ENCODE assay signal across 8 mouse cellular contexts in genomic region chr7:16051883-16052595, GRCm38 (mm10). TPM values are rescaled to one million over a fixed set of nuclear protein-coding genes. Genes with fewer than 3 reads are reported as not detected.
A peak's percentile ranks its signal among the peaks of the same experiment; 100 is the strongest.
DNase-seq lines count a peak whose midpoint lies in the region; ATAC-seq and TF ChIP-seq lines count a peak whose summit lies in the region.

No protein-coding gene starts in this region.

- WGBS in hindbrain, embryonic 15.5 days = 7% methylated on average over 19 of the region's 19 CpGs

- H3K4me3 ChIP-seq in hindbrain, embryonic 15.5 days = peak overlapping the region; percentile 44
- H3K4me3 ChIP-seq in left cerebral cortex, adult 2 months = peak overlapping the region; percentile 51

- peak overlapping the region; percentile 59 for H3K4me2 ChIP-seq in hindbrain, embryonic 15.5 days

- H3K36me3 ChIP-seq in hindbrain, embryonic 15.5 days = no peaks in the 10 kb centered on the region

- no peaks in the 10 kb centered on the region for H3K27me3 ChIP-seq in hindbrain, embryonic 15.5 days

- no peak for ATAC-seq in hindbrain, embryonic 15.5 days (ENCODE audit: low FRiP score, low read depth)
- ATAC-seq in megakaryocyte, adult 5-6 weeks (ENCODE audit: poor library complexity, severe bottlenecking) = peak; percentile 36

- peak; percentile 82 for DNase-seq in T-cell, adult 2 months (ENCODE audit: low spot score)
- DNase-seq in cerebellum, postnatal 25 days = peak; percentile 83 to 87
- peak; percentile 75 to 80 for DNase-seq in frontal cortex, postnatal 36 days (ENCODE audit: low spot score in 2 of 2)
- DNase-seq in left cerebral cortex, adult 2 months (ENCODE audit: extremely low spot score in 1 of 2, low spot score in 2 of 2) = peak; percentile 75 to 77
- peak; percentile 85 for DNase-seq in right cerebral cortex, adult 2 months (ENCODE audit: low spot score in 2 of 2)
- DNase-seq in urinary bladder, postnatal 25 days (ENCODE audit: low spot score) = peak; percentile 73

- H3K27ac ChIP-seq in hindbrain, embryonic 15.5 days (replicated peaks) = peak overlapping the region; percentile 75
- peak overlapping the region; percentile 48 for H3K27ac ChIP-seq in left cerebral cortex, adult 2 months

- H3K9ac ChIP-seq in hindbrain, embryonic 15.5 days = peak overlapping the region; percentile 37

- no peaks in the 10 kb centered on the region for H3K9me3 ChIP-seq in hindbrain, embryonic 15.5 days

- TF ChIP-seq CTCF in left cerebral cortex, adult 2 months (IDR thresholded peaks at IDR 0.05) = peak; percentile 93

- H3K4me1 ChIP-seq in hindbrain, embryonic 15.5 days (replicated peaks) = peaks cover 31% of the 10 kb centered on the region

- intact Hi-C loops in left cerebral cortex, adult 2 months (cut with DNase I) = loop anchor here (1.0 kb wide), 1 partner anchor 69 kb away; no protein-coding TSS in a partner anchor

RNA-seq across cellular contexts. Expression of gene Bicra, which starts 4.3 kb away (rescaled TPM):
- polyA plus RNA-seq in hindbrain, embryonic 15.5 days (2015; fragmentation: Nextera tagmentation; extraction: Ambion mirVana) = 7.5 and 8.7 TPM in 2 replicates
- 10 to 100 TPM; 14.5 to 15.4 TPM for total RNA-seq in left cerebral cortex, adult 2 months (2021)
- total RNA-seq in megakaryocyte, adult 5-6 weeks (2015) = 19.5 and 28.6 TPM in 2 replicates
- total RNA-seq in megakaryocyte, adult 5-6 weeks (2017) = 1.9 and 2.8 TPM in 2 replicates

RNA-seq across cellular contexts. Expression of gene Zfp541, which starts 9.6 kb away (rescaled TPM):
- 0.06 and 0.26 TPM in 2 replicates for polyA plus RNA-seq in hindbrain, embryonic 15.5 days (2015; fragmentation: Nextera tagmentation; extraction: Ambion mirVana)
- under 1 TPM; 0.77 to 0.97 TPM for total RNA-seq in left cerebral cortex, adult 2 months (2021)
- total RNA-seq in megakaryocyte, adult 5-6 weeks (2015) = 0.16 and 0.27 TPM in 2 replicates
- 0.53 TPM in 1 of 2 replicates, not detected in the other for total RNA-seq in megakaryocyte, adult 5-6 weeks (2017)

RNA-seq across cellular contexts. Expression of gene Napa, which starts 46.2 kb away (rescaled TPM):
- polyA plus RNA-seq in hindbrain, embryonic 15.5 days (2015; fragmentation: Nextera tagmentation; extraction: Ambion mirVana) = 218 and 239 TPM in 2 replicates
- total RNA-seq in left cerebral cortex, adult 2 months (2021) = 100 to 1,000 TPM; 269 to 280 TPM
- 62.0 and 65.7 TPM in 2 replicates for total RNA-seq in megakaryocyte, adult 5-6 weeks (2015)
- total RNA-seq in megakaryocyte, adult 5-6 weeks (2017) = 39.8 and 39.9 TPM in 2 replicates

Comparison
In these comparisons a context has a peak if more than half of its experiments do, and no peak if none do; other contexts are left out.
1. RNA of gene Napa, which starts 46.2 kb away (total RNA-seq): 269 to 280 TPM in left cerebral cortex, adult 2 months; 39.8 to 65.7 TPM in megakaryocyte, adult 5-6 weeks; every median in the first group is over 4 times any median in the second.
2. Peak in every context shown above with its lines, with median percentiles within 50 percentile points of each other: DNase-seq.